Mouse (Mus musculus): Measurements from ENCODE around the gene P2ry6. TPM values are rescaled to one million over a fixed set of nuclear protein-coding genes. Genes with fewer than 3 reads are reported as not detected.

P2ry6 gene
- polyA plus RNA-seq (2016; fragmentation: Nextera tagmentation; extraction: Ambion mirVana): 2.3 and 2.6 TPM in 2 replicates

DNA sequence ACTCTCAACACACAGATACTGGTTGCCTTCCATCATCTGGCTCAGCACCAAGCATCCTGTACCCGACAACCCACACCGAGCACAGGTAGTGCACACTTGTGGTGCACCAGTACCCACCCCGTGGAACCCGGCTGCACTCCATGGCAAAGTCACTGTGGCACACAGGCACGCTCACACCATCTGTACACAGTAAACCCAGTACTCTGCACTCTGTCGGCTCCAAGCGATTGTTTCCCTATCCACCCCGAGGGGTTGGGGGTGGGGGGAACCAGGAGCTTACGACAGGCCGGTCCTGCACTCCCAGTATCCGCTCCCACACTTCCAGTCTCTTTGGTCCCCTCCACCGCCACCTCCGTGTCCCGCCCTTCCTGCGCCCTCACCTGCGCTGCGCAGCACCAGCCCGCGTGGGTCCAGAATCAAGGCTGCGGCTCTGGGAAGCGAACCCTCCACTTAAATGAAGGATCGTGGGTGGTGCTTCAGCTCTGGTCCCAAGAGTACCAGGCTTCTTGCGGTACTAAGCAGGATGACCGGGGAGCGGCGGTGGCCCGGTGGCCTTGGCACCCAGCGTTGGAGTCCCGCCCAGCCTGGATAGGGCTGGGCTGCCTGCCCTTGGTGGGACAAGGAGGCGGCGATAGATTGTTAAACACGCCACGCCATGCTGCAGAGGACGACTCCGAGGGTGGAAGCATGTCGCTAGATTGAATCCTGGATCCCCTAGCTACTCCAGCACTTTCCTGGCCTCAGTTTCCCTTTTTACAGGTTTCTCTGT lies at the start of gene P2ry6:
Gene P2ry6, minus strand, starts transcription at position 515 of the 769 bp plus-strand sequence.
- Histone ChIP-seq H3K9ac (peak within 1 kb of the TSS; percentile 32), H3K27ac (ENCODE audit: poor library complexity, severe bottlenecking) (no peak within 1 kb of the TSS), H3K36me3 (no peaks in the 10 kb centered on the region), H3K4me3 (peak within 1 kb of the TSS; percentile 40), H3K27me3 (replicated peaks) (peaks cover 38% of the 10 kb centered on the region), H3K4me1 (replicated peaks) (peaks cover 39% of the 10 kb centered on the region), H3K4me2 (peak within 1 kb of the TSS; percentile 69), H3K9me3 (replicated peaks) (no peaks in the 10 kb centered on the region)
- WGBS: 2% methylated on average over 36 of the region's 36 CpGs
- peak; percentile 36; the same call in 1 of the 2 replicates for ATAC-seq (ENCODE audit: insufficient number of reproducible peaks, low FRiP score)

DNA sequence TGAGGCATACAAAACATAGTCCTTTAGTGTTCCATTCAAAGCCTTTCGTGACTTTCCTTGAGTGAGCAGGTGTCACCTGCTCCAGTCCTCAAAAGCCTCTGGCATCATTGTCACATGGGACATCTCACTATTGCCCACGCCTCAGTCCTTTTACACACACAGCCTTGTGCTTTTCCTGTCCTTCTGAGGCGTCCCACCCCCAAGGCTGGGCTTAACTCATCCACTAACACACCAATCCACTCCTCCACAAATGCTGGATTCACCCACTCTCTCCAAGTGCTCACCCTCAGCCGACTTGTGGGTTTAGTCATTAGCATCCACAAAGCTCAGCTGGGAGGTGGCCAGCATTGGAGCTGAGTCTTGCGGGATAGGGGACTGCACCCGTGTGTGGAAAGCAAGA lies 43.0 kb upstream of the P2ry6 start:
- ATAC-seq (ENCODE audit: insufficient number of reproducible peaks, low FRiP score): no peak
- Histone ChIP-seq H3K9me3 (replicated peaks) (0 out of 2 replicates have a peak, but pooled peaks cover 4% of the 10 kb centered on the region), H3K27ac (ENCODE audit: poor library complexity, severe bottlenecking) (no peak overlapping the region), H3K9ac (no peak overlapping the region), H3K4me1 (replicated peaks) (peaks cover under 1% of the 10 kb centered on the region; the same call in 1 of the 2 replicates), H3K36me3 (no peaks in the 10 kb centered on the region), H3K4me2 (no peak overlapping the region), H3K4me3 (no peak overlapping the region), H3K27me3 (replicated peaks) (peaks cover 23% of the 10 kb centered on the region)
- whole genome bisulfite sequencing: 52% methylated on average over 6 of the region's 6 CpGs

DNA sequence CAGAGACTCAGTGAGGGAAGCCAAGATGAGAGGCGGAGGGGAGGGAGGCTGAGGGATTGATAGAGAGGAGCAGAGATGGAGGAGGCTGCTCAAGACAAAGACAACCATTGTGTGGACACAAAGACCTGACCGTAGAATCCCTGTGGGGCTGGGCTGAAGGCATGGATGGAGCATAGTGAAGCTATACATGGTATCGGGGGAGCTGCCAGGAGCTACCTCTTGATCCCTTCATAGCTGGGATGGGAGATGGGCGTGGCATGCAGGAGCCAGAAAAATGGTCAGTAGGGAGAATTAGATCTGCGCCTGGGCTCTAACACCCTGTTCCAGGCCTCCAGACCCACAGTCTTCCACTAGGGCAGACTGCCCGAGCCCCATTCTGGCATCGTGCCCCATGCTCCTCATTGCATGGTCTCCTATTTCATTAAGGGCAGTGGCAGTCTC lies 42.6 kb upstream of the P2ry6 start:
- H3K4me3 ChIP-seq: no peak overlapping the region
- WGBS: 64% methylated on average over 7 of the region's 7 CpGs
- 0 out of 2 replicates have a peak, but pooled peaks cover 3% of the 10 kb centered on the region for H3K9me3 ChIP-seq (replicated peaks)
- ATAC-seq (ENCODE audit: insufficient number of reproducible peaks, low FRiP score): no peak
- H3K27ac ChIP-seq (ENCODE audit: poor library complexity, severe bottlenecking): no peak overlapping the region
- peaks cover 27% of the 10 kb centered on the region for H3K27me3 ChIP-seq (replicated peaks)
- H3K4me1 ChIP-seq (replicated peaks): peaks cover 5% of the 10 kb centered on the region; the same call in 1 of the 2 replicates
- H3K4me2 ChIP-seq: no peak overlapping the region
- H3K9ac ChIP-seq: no peak overlapping the region
- H3K36me3 ChIP-seq: no peaks in the 10 kb centered on the region

DNA sequence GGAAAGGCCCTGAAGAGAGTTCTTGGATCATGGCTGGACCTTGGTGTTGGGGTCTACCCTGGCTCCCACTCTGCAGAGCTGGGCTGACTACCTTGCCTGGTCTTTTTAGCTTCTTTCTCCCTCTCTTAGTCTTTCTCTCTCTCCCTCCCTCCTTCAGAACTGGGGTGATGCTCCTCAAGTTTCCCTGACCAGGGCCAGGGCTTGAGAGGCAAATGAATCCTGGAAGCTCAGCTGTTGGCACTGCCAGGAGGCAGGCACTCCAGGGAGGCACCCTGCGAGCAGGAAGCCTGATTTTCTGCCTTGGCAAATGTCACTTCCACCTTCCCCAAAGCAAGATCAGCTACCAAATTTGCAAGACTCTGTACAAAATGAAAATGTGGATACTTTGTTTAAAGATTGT lies 40.5 kb upstream of the P2ry6 start:
- H3K36me3 ChIP-seq: no peaks in the 10 kb centered on the region
- H3K27me3 ChIP-seq (replicated peaks): peaks cover 45% of the 10 kb centered on the region
- H3K4me1 ChIP-seq (replicated peaks): peaks cover 5% of the 10 kb centered on the region
- 72% methylated on average over 1 of the region's 1 CpGs for WGBS
- H3K9me3 ChIP-seq (replicated peaks): no peaks in the 10 kb centered on the region
- no peak overlapping the region for H3K27ac ChIP-seq (ENCODE audit: poor library complexity, severe bottlenecking)
- no peak for ATAC-seq (ENCODE audit: insufficient number of reproducible peaks, low FRiP score)
- H3K4me2 ChIP-seq: no peak overlapping the region
- H3K9ac ChIP-seq: no peak overlapping the region
- H3K4me3 ChIP-seq: no peak overlapping the region

DNA sequence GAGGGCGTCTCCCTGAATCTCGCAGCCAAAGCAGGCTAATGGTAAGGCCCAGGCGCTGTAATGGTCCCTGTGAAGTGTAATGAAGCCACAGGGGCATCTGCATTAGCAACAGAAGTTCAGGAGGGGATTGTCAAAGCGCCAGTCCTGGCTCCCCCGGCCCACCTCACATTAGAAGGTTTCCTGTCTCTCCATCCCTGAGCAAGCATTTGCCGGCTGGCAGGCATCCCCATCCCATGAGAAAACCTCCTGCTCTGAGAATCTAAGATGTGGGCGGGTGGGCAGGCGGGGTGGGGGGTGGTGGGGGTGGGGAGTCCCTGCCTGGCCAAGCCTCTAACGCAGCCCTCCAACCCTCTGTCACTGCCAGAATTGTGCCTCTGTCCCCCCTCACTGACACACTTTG lies 39.6 kb upstream of the P2ry6 start:
- WGBS: 23% methylated on average over 9 of the region's 9 CpGs
- no peak overlapping the region for H3K27ac ChIP-seq (ENCODE audit: poor library complexity, severe bottlenecking)
- no peak overlapping the region for H3K4me2 ChIP-seq
- peaks cover 5% of the 10 kb centered on the region for H3K4me1 ChIP-seq (replicated peaks)
- ATAC-seq (ENCODE audit: insufficient number of reproducible peaks, low FRiP score): no peak
- no peak overlapping the region for H3K4me3 ChIP-seq
- H3K36me3 ChIP-seq: no peaks in the 10 kb centered on the region
- H3K27me3 ChIP-seq (replicated peaks): peaks cover 54% of the 10 kb centered on the region
- no peak overlapping the region for H3K9ac ChIP-seq
- no peaks in the 10 kb centered on the region for H3K9me3 ChIP-seq (replicated peaks)

DNA sequence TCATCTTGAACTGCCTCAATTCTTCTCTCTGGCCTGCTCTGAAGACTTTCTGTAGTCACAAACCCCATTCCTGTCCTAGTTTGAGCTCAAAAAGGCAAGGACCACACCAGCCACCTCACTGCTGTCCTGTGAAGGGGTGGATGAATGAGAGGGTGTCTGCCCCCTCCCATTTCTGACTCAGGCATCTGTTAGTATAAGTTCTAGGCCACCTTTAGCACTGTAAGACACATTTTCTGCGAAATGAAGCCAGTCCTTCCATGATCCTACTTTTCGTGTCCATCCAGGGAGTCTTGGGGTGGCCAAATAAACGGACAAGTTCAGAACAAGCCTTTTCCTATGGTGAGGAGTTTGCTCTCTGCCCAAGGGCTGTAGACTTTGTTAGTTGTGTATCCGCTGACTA lies 38.1 kb upstream of the P2ry6 start, which contains the start of gene P2ry2:
Gene P2ry2, minus strand, starts transcription at position 326 of the 400 bp plus-strand sequence.
- H3K4me2 ChIP-seq: peak within 1 kb of the TSS; percentile 88
- no peak within 1 kb of the TSS for H3K27ac ChIP-seq (ENCODE audit: poor library complexity, severe bottlenecking)
- H3K36me3 ChIP-seq: no peaks in the 10 kb centered on the region
- WGBS: 58% methylated on average over 4 of the region's 4 CpGs
- ATAC-seq (ENCODE audit: insufficient number of reproducible peaks, low FRiP score): no peak
- no peaks in the 10 kb centered on the region for H3K9me3 ChIP-seq (replicated peaks)
- H3K9ac ChIP-seq: peak within 1 kb of the TSS; percentile 59
- peak within 1 kb of the TSS; percentile 55 for H3K4me3 ChIP-seq
- H3K4me1 ChIP-seq (replicated peaks): peaks cover 5% of the 10 kb centered on the region
- peaks cover 66% of the 10 kb centered on the region for H3K27me3 ChIP-seq (replicated peaks)

DNA sequence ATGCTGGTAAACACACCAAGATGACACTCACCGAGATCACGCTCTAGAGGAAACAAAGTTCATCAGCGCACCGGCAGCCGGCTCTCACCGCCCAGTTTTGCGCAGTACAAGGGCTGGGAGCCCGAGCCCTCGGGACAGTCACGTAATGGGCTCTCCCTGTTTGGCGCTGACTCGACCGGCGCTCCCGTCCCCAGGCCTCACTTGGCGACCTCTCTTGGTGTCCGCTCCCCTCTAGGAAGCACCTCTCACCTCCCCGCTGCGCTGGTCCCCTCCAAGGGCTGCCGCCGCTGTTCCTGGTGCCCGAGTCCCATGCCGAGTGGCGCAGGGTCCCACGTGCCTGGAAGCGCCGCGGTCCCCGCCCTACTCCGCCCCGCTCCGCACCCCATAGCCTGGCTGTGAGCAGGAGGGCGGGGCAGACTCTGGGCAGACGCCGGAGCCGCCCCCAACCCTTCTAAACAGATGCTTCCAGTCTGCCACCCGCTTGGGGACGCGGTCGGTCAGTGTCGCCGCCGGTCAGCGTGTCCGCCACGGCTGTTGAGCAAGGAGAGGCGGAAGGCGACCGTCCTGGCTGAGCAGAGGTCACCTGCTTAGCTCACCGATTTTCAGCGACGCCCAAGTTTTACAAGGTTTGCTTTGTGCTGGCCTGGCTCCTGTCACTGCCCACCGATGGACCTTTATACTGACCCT lies 37.4 kb upstream of the P2ry6 start:
- Histone ChIP-seq H3K27me3 (replicated peaks) (peaks cover 66% of the 10 kb centered on the region), H3K36me3 (no peaks in the 10 kb centered on the region), H3K4me2 (peak overlapping the region; percentile 88), H3K27ac (ENCODE audit: poor library complexity, severe bottlenecking) (no peak overlapping the region), H3K4me1 (replicated peaks) (peaks cover 10% of the 10 kb centered on the region), H3K9ac (peak overlapping the region; percentile 59), H3K9me3 (replicated peaks) (no peaks in the 10 kb centered on the region), H3K4me3 (peak overlapping the region; percentile 55)
- ATAC-seq (ENCODE audit: insufficient number of reproducible peaks, low FRiP score): peak; percentile 83
- under 1% methylated on average over 53 of the region's 53 CpGs for WGBS

DNA sequence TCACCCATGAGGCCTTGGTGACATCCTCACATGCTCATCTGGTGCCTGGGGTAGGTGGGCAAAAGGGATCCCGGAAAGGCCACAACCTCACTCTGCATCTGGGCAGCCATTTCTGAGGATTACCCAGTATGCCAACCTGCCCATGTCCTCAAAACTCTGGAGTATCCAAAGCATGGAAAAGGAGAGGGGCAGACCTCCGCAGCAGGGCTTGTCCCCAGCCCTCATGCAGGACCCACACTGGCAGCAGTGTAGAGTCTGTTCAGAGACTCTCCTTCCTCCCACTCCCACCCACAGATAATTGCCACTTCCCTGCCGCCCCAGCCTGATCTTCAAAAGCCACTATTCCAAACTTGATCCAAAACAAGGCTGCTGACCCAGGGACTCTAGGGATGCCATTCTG lies 36.3 kb upstream of the P2ry6 start:
- Histone ChIP-seq H3K27ac (ENCODE audit: poor library complexity, severe bottlenecking) (no peak overlapping the region), H3K27me3 (replicated peaks) (peaks cover 70% of the 10 kb centered on the region), H3K9me3 (replicated peaks) (no peaks in the 10 kb centered on the region), H3K4me3 (peak overlapping the region; percentile 55; the same call in 1 of the 2 replicates), H3K4me2 (no peak overlapping the region; the same call in 1 of the 2 replicates), H3K4me1 (replicated peaks) (peaks cover 13% of the 10 kb centered on the region), H3K9ac (no peak overlapping the region), H3K36me3 (no peaks in the 10 kb centered on the region)
- no peak for ATAC-seq (ENCODE audit: insufficient number of reproducible peaks, low FRiP score)
- 69% methylated on average over 3 of the region's 3 CpGs for WGBS

DNA sequence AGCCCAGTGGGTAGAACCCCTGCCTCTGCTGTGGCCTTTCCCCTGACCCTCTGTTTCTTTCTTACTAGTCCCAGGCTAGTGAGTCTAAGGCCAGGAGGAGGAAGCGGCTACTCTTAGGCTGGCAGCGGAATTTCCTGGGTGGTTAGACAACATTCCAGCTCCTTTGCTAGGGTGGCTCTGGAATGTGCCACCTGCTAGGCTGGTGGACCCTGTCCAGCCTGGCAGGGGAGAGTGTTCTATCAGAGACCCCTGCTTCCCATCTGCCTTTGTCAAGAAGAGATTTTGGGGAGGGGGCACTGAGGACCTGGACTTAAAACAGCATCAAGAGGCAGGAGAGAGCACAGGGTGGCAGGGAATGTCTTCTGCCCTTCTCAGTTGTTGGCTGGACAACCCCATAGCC lies 31.8 kb upstream of the P2ry6 start:
- peaks cover 14% of the 10 kb centered on the region for H3K4me1 ChIP-seq (replicated peaks)
- no peak overlapping the region for H3K4me2 ChIP-seq

DNA sequence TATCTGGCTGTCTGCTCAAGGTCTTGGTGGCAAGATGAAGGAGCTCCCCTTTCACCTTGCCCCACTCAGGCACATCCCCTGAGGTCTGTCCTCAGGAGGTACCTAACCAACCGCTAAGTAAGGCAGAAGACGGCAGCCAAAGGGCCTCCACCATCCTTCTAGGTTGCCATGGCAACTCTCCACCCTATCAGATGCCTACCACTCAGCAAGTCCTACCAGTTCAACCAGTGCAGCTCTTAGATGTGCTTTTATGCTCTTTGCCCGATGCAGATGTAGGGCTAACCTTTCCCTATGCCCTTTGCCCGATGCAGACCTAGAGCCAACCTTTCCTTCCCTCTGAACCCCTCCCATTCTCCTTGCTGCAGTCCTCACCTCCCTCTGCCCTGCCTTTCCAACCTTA lies 30.7 kb upstream of the P2ry6 start:
- H3K4me3 ChIP-seq: no peak overlapping the region
- no peaks in the 10 kb centered on the region for H3K9me3 ChIP-seq (replicated peaks)
- 61% methylated on average over 4 of the region's 4 CpGs for WGBS
- H3K27me3 ChIP-seq (replicated peaks): peaks cover 30% of the 10 kb centered on the region
- ATAC-seq (ENCODE audit: insufficient number of reproducible peaks, low FRiP score): no peak
- no peak overlapping the region for H3K9ac ChIP-seq
- no peak overlapping the region for H3K27ac ChIP-seq (ENCODE audit: poor library complexity, severe bottlenecking)
- H3K36me3 ChIP-seq: no peaks in the 10 kb centered on the region
- no peak overlapping the region for H3K4me2 ChIP-seq
- H3K4me1 ChIP-seq (replicated peaks): peaks cover 14% of the 10 kb centered on the region

More for the DNA sequence above, 31.8 kb upstream of the P2ry6 start:
- Histone ChIP-seq H3K9me3 (replicated peaks) (no peaks in the 10 kb centered on the region), H3K27ac (ENCODE audit: poor library complexity, severe bottlenecking) (no peak overlapping the region), H3K4me3 (no peak overlapping the region), H3K9ac (no peak overlapping the region), H3K36me3 (no peaks in the 10 kb centered on the region), H3K27me3 (replicated peaks) (peaks cover 40% of the 10 kb centered on the region)
- no peak for ATAC-seq (ENCODE audit: insufficient number of reproducible peaks, low FRiP score)
- WGBS: 65% methylated on average over 2 of the region's 2 CpGs
